Mouse (Mus musculus) embryonic facial prominence, embryonic 13.5 days (tissue): ENCODE data around the gene Fam110c. TPM values are rescaled to one million over a fixed set of nuclear protein-coding genes. Genes with fewer than 3 reads are reported as not detected.
A peak's percentile ranks its signal among the peaks of the same experiment; 100 is the strongest.
"Not testable (repeated sequence)": the region's sequence is repeated elsewhere in the genome, so short reads cannot be mapped to it uniquely, and the experiment has no call there.

Experiments
- ATAC-seq: fragments of 200-750 bp; cut with Nextera tagmentation; 2 replicates; pipeline ENCODE4 v1.8.0; 2017; ENCODE audit warnings: low read depth; ENCODE audit not compliant: insufficient number of reproducible peaks, insufficient read depth, low FRiP score, low TSS enrichment
- H3K27ac ChIP-seq: fragments of 300-500 bp; sonication (generic); 2 replicates; pipeline ENCODE4 v1.5.1; 2015; ENCODE audit warnings: moderate library complexity, mild to moderate bottlenecking, inconsistent platforms
- H3K27me3 ChIP-seq: fragments of 300-500 bp; sonication (generic); 2 replicates; pipeline ENCODE4 v1.6.1; 2015; ENCODE audit warnings: mild to moderate bottlenecking, inconsistent platforms
- H3K36me3 ChIP-seq: fragments of 300-500 bp; sonication (generic); 2 replicates; pipeline ENCODE4 v1.6.1; 2015; ENCODE audit warnings: mild to moderate bottlenecking, inconsistent platforms
- H3K4me1 ChIP-seq: fragments of 300-500 bp; sonication (generic); 2 replicates; pipeline ENCODE4 v1.6.1; 2015; ENCODE audit warnings: inconsistent platforms
- H3K4me2 ChIP-seq: fragments of 300-500 bp; sonication (generic); 2 replicates; pipeline ENCODE4 v1.6.1; 2015; ENCODE audit warnings: moderate library complexity, mild to moderate bottlenecking, inconsistent platforms
- H3K4me3 ChIP-seq: fragments of 300-500 bp; sonication (generic); 2 replicates; pipeline ENCODE4 v1.5.1; 2015; ENCODE audit warnings: mild to moderate bottlenecking, inconsistent platforms
- H3K9ac ChIP-seq: fragments of 300-500 bp; sonication (generic); 2 replicates; pipeline ENCODE4 v1.6.1; 2015; ENCODE audit warnings: mild to moderate bottlenecking, inconsistent platforms
- H3K9me3 ChIP-seq: fragments of 300-500 bp; sonication (generic); 2 replicates; pipeline ENCODE4 v1.6.1; 2016; ENCODE audit warnings: inconsistent platforms
- WGBS: fragments of 180-500 bp; shearing (Covaris S2); methylation state at CpG from one replicate; pipeline ENCODE4 v1.1.7; 2015; ENCODE audit warnings: mixed read lengths; 5-methylcytosine and 5-hydroxymethylcytosine counted together
- polyA plus RNA-seq: library from polyadenylated mRNA; unstranded; fragments of >200 nt; fragmentation: Nextera tagmentation; extraction: Ambion mirVana; gene quantifications from 2 replicates; pipeline ENCODE4 v1.2.1, GENCODE M21; 2015

Gene Fam110c
- 0.34 and 0.76 TPM in 2 replicates for polyA plus RNA-seq

GRCm38 (mm10) chr12:31073412-31074354 is at the start of gene Fam110c:
Gene Fam110c, plus strand, starts transcription at chr12:31073861.
- under 1% methylated on average over 50 of the region's 50 CpGs for WGBS

GRCm38 (mm10) chr12:31026423-31026822 is 47.2 kb upstream of the Fam110c start:
- H3K4me2 ChIP-seq, result no peak overlapping the region

More at GRCm38 (mm10) chr12:31073412-31074354, at the start of gene Fam110c:
- H3K4me1 ChIP-seq, result peaks cover 17% of the 10 kb centered on the region
- no peaks in the 10 kb centered on the region for H3K9me3 ChIP-seq
- H3K36me3 ChIP-seq, result no peaks in the 10 kb centered on the region
- peak; percentile 71 for ATAC-seq
- H3K9ac ChIP-seq, result peak within 1 kb of the TSS; percentile 58
- H3K27ac ChIP-seq, result no peak within 1 kb of the TSS
- H3K4me2 ChIP-seq, result peak within 1 kb of the TSS; percentile 94
- peaks cover 51% of the 10 kb centered on the region for H3K27me3 ChIP-seq
- H3K4me3 ChIP-seq, result peak within 1 kb of the TSS; percentile 50

GRCm38 (mm10) chr12:31052066-31052465 is 21.6 kb upstream of the Fam110c start:
- WGBS, result 85% methylated on average over 4 of the region's 4 CpGs
- no peaks in the 10 kb centered on the region for H3K9me3 ChIP-seq
- no peaks in the 10 kb centered on the region for H3K27me3 ChIP-seq
- H3K4me2 ChIP-seq, result no peak overlapping the region
- H3K4me1 ChIP-seq, result no peaks in the 10 kb centered on the region
- no peak overlapping the region for H3K4me3 ChIP-seq
- H3K27ac ChIP-seq, result no peak overlapping the region
- no peaks in the 10 kb centered on the region for H3K36me3 ChIP-seq
- ATAC-seq, result no peak
- H3K9ac ChIP-seq, result no peak overlapping the region

More at GRCm38 (mm10) chr12:31026423-31026822, 47.2 kb upstream of the Fam110c start:
- Histone ChIP-seq H3K36me3 (no peaks in the 10 kb centered on the region), H3K4me3 (no peak overlapping the region), H3K27me3 (no peaks in the 10 kb centered on the region), H3K9me3 (no peaks in the 10 kb centered on the region; the same call in 1 of the 2 replicates), H3K9ac (no peak overlapping the region), H3K27ac (no peak overlapping the region), H3K4me1 (0 out of 2 replicates have a peak, but pooled peaks cover 8% of the 10 kb centered on the region)
- 14% methylated on average over 7 of the region's 7 CpGs for WGBS
- ATAC-seq, result no peak

- 0 out of 2 replicates have a peak, but pooled peaks cover 3% of the 10 kb centered on the region for H3K4me1 ChIP-seq
- no peaks in the 10 kb centered on the region for H3K9me3 ChIP-seq
- H3K4me3 ChIP-seq, result no peak overlapping the region
- no peak overlapping the region for H3K27ac ChIP-seq
- H3K4me2 ChIP-seq, result no peak overlapping the region
- H3K27me3 ChIP-seq, result no peaks in the 10 kb centered on the region
- ATAC-seq, result no peak
- no peak overlapping the region for H3K9ac ChIP-seq
- WGBS, result 78% methylated on average over 6 of the region's 6 CpGs
- no peaks in the 10 kb centered on the region for H3K36me3 ChIP-seq
These were observed 17.3 kb upstream of the Fam110c start for GRCm38 (mm10) chr12:31056291-31056864.

GRCm38 (mm10) chr12:31059393-31059853 is 14.2 kb upstream of the Fam110c start:
- Histone ChIP-seq H3K4me2 (no peak overlapping the region), H3K9me3 (no peaks in the 10 kb centered on the region), H3K4me3 (no peak overlapping the region), H3K27me3 (no peaks in the 10 kb centered on the region), H3K36me3 (no peaks in the 10 kb centered on the region), H3K27ac (no peak overlapping the region), H3K4me1 (0 out of 2 replicates have a peak, but pooled peaks cover 3% of the 10 kb centered on the region), H3K9ac (no peak overlapping the region)
- ATAC-seq, result no peak
- WGBS, result 44% methylated on average over 8 of the region's 8 CpGs

- H3K4me1 ChIP-seq, result 0 out of 2 replicates have a peak, but pooled peaks cover 3% of the 10 kb centered on the region
- no peak overlapping the region for H3K4me2 ChIP-seq
- no peak overlapping the region for H3K4me3 ChIP-seq
- H3K27me3 ChIP-seq, result no peaks in the 10 kb centered on the region
- ATAC-seq, result no peak
- H3K9ac ChIP-seq, result no peak overlapping the region
- H3K27ac ChIP-seq, result no peak overlapping the region
- H3K9me3 ChIP-seq, result no peaks in the 10 kb centered on the region
- no peaks in the 10 kb centered on the region for H3K36me3 ChIP-seq
- WGBS, result 56% methylated on average over 8 of the region's 8 CpGs
These were observed 13.4 kb upstream of the Fam110c start for GRCm38 (mm10) chr12:31060245-31060644.

- H3K4me3 ChIP-seq, result no peak overlapping the region
- H3K4me1 ChIP-seq, result peaks cover 17% of the 10 kb centered on the region
- WGBS, result 82% methylated on average over 5 of the region's 5 CpGs
- H3K36me3 ChIP-seq, result no peaks in the 10 kb centered on the region
- ATAC-seq, result no peak
- no peaks in the 10 kb centered on the region for H3K9me3 ChIP-seq
- H3K27me3 ChIP-seq, result peaks cover 47% of the 10 kb centered on the region
- H3K9ac ChIP-seq, result no peak overlapping the region
- no peak overlapping the region for H3K4me2 ChIP-seq
- H3K27ac ChIP-seq, result no peak overlapping the region
These were observed 2.4 kb upstream of the Fam110c start for GRCm38 (mm10) chr12:31071222-31071621.

GRCm38 (mm10) chr12:31074355-31074786 is 710 bp downstream of the Fam110c start:
- Histone ChIP-seq H3K4me1 (peaks cover 17% of the 10 kb centered on the region), H3K4me2 (peak overlapping the region; percentile 94), H3K27me3 (peaks cover 51% of the 10 kb centered on the region), H3K9ac (peak overlapping the region; percentile 58), H3K4me3 (peak overlapping the region; percentile 50)
- not testable (repeated sequence) for H3K36me3 ChIP-seq, H3K27ac ChIP-seq, H3K9me3 ChIP-seq, ATAC-seq
- under 1% methylated on average over 18 of the region's 18 CpGs for WGBS

- Histone ChIP-seq H3K4me2 (peak overlapping the region; percentile 94), H3K27me3 (peaks cover 51% of the 10 kb centered on the region), H3K4me1 (peaks cover 17% of the 10 kb centered on the region), H3K9ac (no peak overlapping the region), H3K36me3 (no peaks in the 10 kb centered on the region), H3K9me3 (no peaks in the 10 kb centered on the region), H3K27ac (no peak overlapping the region), H3K4me3 (peak overlapping the region; percentile 37)
- ATAC-seq, result no peak
- WGBS, result 2% methylated on average over 24 of the region's 24 CpGs
These were observed 1.3 kb downstream of the Fam110c start for GRCm38 (mm10) chr12:31074839-31075538.

- Histone ChIP-seq H3K36me3 (no peaks in the 10 kb centered on the region), H3K4me2 (no peak overlapping the region), H3K27me3 (peaks cover 43% of the 10 kb centered on the region), H3K27ac (no peak overlapping the region), H3K9me3 (no peaks in the 10 kb centered on the region), H3K4me3 (no peak overlapping the region), H3K4me1 (peaks cover 17% of the 10 kb centered on the region), H3K9ac (no peak overlapping the region)
- no peak for ATAC-seq
- WGBS, result 73% methylated on average over 7 of the region's 7 CpGs
These were observed 3.4 kb downstream of the Fam110c start for GRCm38 (mm10) chr12:31077020-31077419.

GRCm38 (mm10) chr12:31078030-31078429 is 4.4 kb downstream of the Fam110c start:
- H3K4me2 ChIP-seq, result no peak overlapping the region
- 61% methylated on average over 4 of the region's 4 CpGs for WGBS
- H3K9ac ChIP-seq, result no peak overlapping the region
- no peak for ATAC-seq
- H3K27me3 ChIP-seq, result peaks cover 33% of the 10 kb centered on the region
- H3K4me1 ChIP-seq, result peaks cover 17% of the 10 kb centered on the region
- no peak overlapping the region for H3K4me3 ChIP-seq
- no peak overlapping the region for H3K27ac ChIP-seq
- H3K36me3 ChIP-seq, result no peaks in the 10 kb centered on the region
- no peaks in the 10 kb centered on the region for H3K9me3 ChIP-seq
